Mouse (Mus musculus) B cell, adult 2 months (primary cell): Measurements from ENCODE around the gene Ceacam14.

Experiments used
- DNase-seq, 2 experiments: peaks; one replicate each; pipeline ENCODE4 v3.0.0; 2022

Gene Ceacam14

GRCm38 (mm10) chr7:17812333-17812732 is at the start of gene Ceacam14:
TSS of gene Ceacam14 (plus strand) at chr7:17812633.
- DNase-seq = no peak
